Mouse (Mus musculus): Measurements from ENCODE around the gene Sipa1l3.

- TF ChIP-seq MAX (IDR thresholded peaks at IDR 0.05; ENCODE audit: low read depth) (no peak), POLR2A (IDR thresholded peaks at IDR 0.05; ENCODE audit: insufficient read length, low read depth) (no peak), REST (IDR thresholded peaks at IDR 0.05; ENCODE audit: insufficient read depth, insufficient read length) (no peak), MYOG (IDR thresholded peaks at IDR 0.05; ENCODE audit: control insufficient read depth in 1 of 3, insufficient read depth in 1 of 3, insufficient read length in 2 of 3, low read depth in 2 of 3) (no peak)
These were observed 198.8 kb downstream of the Sipa1l3 start for GRCm38 (mm10) chr7:29319337-29320307.
